Mouse (Mus musculus) heart, embryonic 11.5 days (tissue): ENCODE data around the gene Baiap2l2. TPM values are rescaled to one million over a fixed set of nuclear protein-coding genes. Genes with fewer than 3 reads are reported as not detected.
A peak's percentile ranks its signal among the peaks of the same experiment; 100 is the strongest.

Source experiments
- ATAC-seq: fragments of 200-750 bp; cut with Nextera tagmentation; replicated peaks from 2 replicates; pipeline ENCODE4 v1.8.0; 2017; ENCODE audit warnings: moderate library complexity; ENCODE audit not compliant: insufficient number of reproducible peaks, low FRiP score, low TSS enrichment
- H3K27ac ChIP-seq: fragments of 300-500 bp; sonication (generic); 2 replicates; pipeline ENCODE4 v1.5.1; 2014; ENCODE audit warnings: mild to moderate bottlenecking, low read depth, low read length
- H3K27me3 ChIP-seq: fragments of 300-500 bp; sonication (generic); 2 replicates; pipeline ENCODE4 v1.6.1; 2014; ENCODE audit warnings: mild to moderate bottlenecking, low read length, mixed read lengths; ENCODE audit not compliant: control insufficient read depth, insufficient read depth
- H3K36me3 ChIP-seq: fragments of 300-500 bp; sonication (generic); 2 replicates; pipeline ENCODE4 v1.6.1; 2014; ENCODE audit warnings: mild to moderate bottlenecking, low read length, moderate library complexity, mixed read lengths; ENCODE audit not compliant: control insufficient read depth, insufficient read depth
- H3K4me1 ChIP-seq: fragments of 300-500 bp; sonication (generic); 2 replicates; pipeline ENCODE4 v1.6.1; 2014; ENCODE audit warnings: low read length; ENCODE audit not compliant: control insufficient read depth, insufficient read depth
- H3K4me2 ChIP-seq: fragments of 300-500 bp; sonication (generic); 2 replicates; pipeline ENCODE4 v1.6.1; 2014; ENCODE audit warnings: mild to moderate bottlenecking, moderate library complexity
- H3K4me3 ChIP-seq: fragments of 300-500 bp; sonication (generic); 2 replicates; pipeline ENCODE4 v1.5.1; 2014; ENCODE audit warnings: low read depth, low read length
- H3K9ac ChIP-seq: fragments of 300-500 bp; sonication (generic); 2 replicates; pipeline ENCODE4 v1.6.1; 2014; ENCODE audit warnings: mild to moderate bottlenecking, low read depth, low read length, moderate library complexity
- H3K9me3 ChIP-seq: fragments of 300-500 bp; sonication (generic); replicated peaks from 2 replicates; pipeline ENCODE4 v1.6.1; 2016; ENCODE audit warnings: low read length; ENCODE audit not compliant: control insufficient read depth
- whole genome bisulfite sequencing: fragments of 180-500 bp; shearing (Covaris S2); extraction: QIAGEN DNeasy Blood & Tissue Kit; methylation state at CpG from one replicate; pipeline ENCODE4 v1.1.7; 2014; ENCODE audit not compliant: insufficient replicate concordance; 5-methylcytosine and 5-hydroxymethylcytosine counted together
- polyA plus RNA-seq: library from polyadenylated mRNA; unstranded; fragments of >200 nt; fragmentation: Nextera tagmentation; extraction: Ambion mirVana; gene quantifications from 2 replicates; pipeline ENCODE4 v1.2.1, GENCODE M21; 2014

The Baiap2l2 gene
- 11.1 and 14.0 TPM in 2 replicates for polyA plus RNA-seq

DNA sequence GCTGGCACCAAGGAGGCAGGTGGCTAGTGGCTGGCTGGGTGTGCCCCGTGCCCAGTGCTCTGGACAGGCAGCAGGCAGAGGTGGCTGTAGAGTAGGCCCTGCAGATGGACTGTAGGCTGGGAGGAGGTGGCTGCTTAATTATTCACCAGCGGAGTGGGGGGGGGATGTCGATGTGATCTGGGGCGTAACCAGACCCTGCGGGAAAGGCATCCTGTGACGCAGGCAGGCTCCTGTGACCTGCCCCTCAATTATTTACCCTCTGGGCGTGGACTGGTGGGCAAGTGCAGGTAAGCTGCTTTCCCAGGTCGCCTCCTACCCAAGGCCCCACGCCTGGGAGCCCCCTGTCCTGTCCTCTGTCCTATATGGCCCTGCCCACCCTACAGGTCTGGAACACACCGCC lies at the start of gene Baiap2l2:
Gene Baiap2l2, minus strand, starts transcription at position 139 of the 400 bp plus-strand sequence.
- Histone ChIP-seq H3K36me3 (no peaks in the 10 kb centered on the region), H3K27ac (no peak within 1 kb of the TSS)
- ATAC-seq: no peak

DNA sequence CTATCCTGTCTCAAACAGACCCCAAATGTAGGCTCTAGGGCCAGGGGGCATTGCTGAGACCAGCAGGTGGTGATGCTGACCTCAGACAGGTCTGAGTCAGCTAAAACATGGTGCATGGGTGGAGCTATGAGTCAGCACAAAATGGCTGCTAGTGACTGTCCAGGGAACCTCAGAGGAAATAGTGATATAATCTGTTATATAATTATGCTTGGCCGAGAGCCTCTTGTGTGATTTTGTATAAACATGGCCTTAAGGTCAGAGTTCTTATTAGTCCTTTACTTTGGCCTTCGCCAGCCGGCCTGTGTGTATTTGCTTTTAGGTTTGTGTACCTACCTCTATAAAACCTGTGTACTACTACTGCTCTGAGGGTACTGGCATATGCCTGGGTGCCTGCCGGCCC lies 48.1 kb upstream of the Baiap2l2 start:
- no peaks in the 10 kb centered on the region for H3K27me3 ChIP-seq
- no peaks in the 10 kb centered on the region for H3K36me3 ChIP-seq
- no peak overlapping the region for H3K27ac ChIP-seq
- peak; percentile 53 for ATAC-seq
- no peaks in the 10 kb centered on the region for H3K4me1 ChIP-seq
- WGBS: 66% methylated on average over 4 of the region's 4 CpGs
- H3K4me3 ChIP-seq: no peak overlapping the region
- H3K9me3 ChIP-seq: no peaks in the 10 kb centered on the region
- H3K4me2 ChIP-seq: no peak overlapping the region
- H3K9ac ChIP-seq: no peak overlapping the region

More for the DNA sequence above, at the start of gene Baiap2l2:
- H3K27me3 ChIP-seq: no peaks in the 10 kb centered on the region
- no peak within 1 kb of the TSS for H3K4me2 ChIP-seq
- no peak within 1 kb of the TSS for H3K9ac ChIP-seq
- H3K9me3 ChIP-seq: no peaks in the 10 kb centered on the region
- no peak within 1 kb of the TSS for H3K4me3 ChIP-seq
- no peaks in the 10 kb centered on the region for H3K4me1 ChIP-seq
- 72% methylated on average over 10 of the region's 10 CpGs for WGBS

DNA sequence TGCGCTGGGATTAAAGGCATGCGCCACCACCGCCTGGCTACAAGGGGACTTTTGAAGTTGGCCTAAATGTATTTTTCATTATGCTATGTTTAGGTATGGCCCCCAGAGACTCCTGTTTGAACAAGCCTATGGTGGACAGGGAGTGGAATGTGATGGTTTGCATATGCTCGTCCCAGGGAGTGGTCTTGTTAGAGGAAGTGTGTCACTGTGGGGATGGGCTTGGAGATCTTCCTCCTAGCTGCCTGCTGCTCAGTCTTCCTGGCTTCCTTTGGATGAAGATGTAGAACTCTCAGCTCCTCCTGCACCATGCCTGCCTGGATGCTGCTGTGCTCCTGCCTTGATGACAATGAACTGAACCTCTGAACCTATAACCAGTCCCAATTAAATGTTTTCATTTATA lies 45.2 kb upstream of the Baiap2l2 start:
- Histone ChIP-seq H3K27me3 (no peaks in the 10 kb centered on the region), H3K4me2 (no peak overlapping the region), H3K9me3 (no peaks in the 10 kb centered on the region), H3K36me3 (no peaks in the 10 kb centered on the region), H3K4me1 (peaks cover 9% of the 10 kb centered on the region; the same call in 1 of the 2 replicates), H3K9ac (no peak overlapping the region), H3K4me3 (no peak overlapping the region), H3K27ac (peak overlapping the region; percentile 32; the same call in 1 of the 2 replicates)
- WGBS: 61% methylated on average over 4 of the region's 4 CpGs
- no peak for ATAC-seq

DNA sequence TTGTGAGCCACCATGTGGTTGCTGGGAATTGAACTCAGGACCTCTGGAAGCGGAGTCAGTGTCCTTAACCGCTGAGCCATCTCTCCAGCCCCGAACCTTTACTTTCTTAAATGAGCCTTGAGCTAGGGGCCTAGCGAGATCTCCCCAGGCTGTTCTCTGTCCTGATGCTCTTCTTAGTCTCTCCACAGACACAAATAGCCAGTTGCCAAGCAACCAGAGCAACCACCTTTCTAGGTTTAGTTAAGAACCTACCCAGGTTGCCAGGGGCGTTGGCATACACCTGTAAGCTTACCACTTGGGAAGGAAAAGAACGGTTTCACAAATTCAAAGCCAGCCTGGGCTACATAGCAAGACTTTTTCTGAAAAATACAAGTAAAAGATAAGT lies 44.6 kb upstream of the Baiap2l2 start:
- Histone ChIP-seq H3K4me1 (peaks cover 9% of the 10 kb centered on the region; the same call in 1 of the 2 replicates), H3K4me3 (no peak overlapping the region), H3K27ac (no peak overlapping the region), H3K9ac (no peak overlapping the region), H3K4me2 (no peak overlapping the region), H3K36me3 (no peaks in the 10 kb centered on the region), H3K27me3 (no peaks in the 10 kb centered on the region), H3K9me3 (no peaks in the 10 kb centered on the region)
- ATAC-seq: no peak
- 80% methylated on average over 6 of the region's 6 CpGs for WGBS

DNA sequence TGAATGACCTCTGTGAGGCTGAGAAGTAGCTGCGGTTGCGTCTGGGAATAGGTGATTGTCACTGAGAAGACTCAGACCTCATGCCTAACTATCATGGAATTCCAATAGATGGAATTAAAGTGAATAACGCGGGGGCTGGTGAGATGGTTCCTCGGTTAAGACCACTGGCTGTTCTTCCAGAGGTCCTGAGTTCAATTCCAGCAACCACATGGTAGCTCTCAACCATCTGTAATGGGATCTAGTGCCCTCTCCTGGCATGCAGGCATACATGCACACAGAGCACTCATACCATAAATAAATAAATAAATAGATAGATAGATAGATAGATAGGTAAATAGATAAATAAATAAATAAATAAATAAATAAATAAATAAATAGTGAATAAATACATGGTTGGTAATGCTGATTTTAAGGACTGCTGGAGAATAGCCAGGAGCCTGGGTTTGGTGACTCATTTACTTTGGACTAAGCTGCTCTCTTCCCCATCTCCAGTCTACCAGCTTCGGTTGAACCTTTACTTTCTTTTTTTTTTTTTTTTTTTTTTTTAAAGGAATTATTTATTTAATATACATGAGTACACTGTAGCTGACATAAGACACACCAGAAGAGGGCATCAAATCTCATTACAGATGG lies 44.1 kb upstream of the Baiap2l2 start:
- ATAC-seq: no peak
- H3K36me3 ChIP-seq: no peaks in the 10 kb centered on the region
- H3K4me3 ChIP-seq: no peak overlapping the region
- H3K4me1 ChIP-seq: peaks cover 11% of the 10 kb centered on the region
- H3K4me2 ChIP-seq: no peak overlapping the region
- H3K9me3 ChIP-seq: no peaks in the 10 kb centered on the region
- 95% methylated on average over 6 of the region's 6 CpGs for WGBS
- H3K9ac ChIP-seq: no peak overlapping the region
- H3K27me3 ChIP-seq: no peaks in the 10 kb centered on the region
- no peak overlapping the region for H3K27ac ChIP-seq

DNA sequence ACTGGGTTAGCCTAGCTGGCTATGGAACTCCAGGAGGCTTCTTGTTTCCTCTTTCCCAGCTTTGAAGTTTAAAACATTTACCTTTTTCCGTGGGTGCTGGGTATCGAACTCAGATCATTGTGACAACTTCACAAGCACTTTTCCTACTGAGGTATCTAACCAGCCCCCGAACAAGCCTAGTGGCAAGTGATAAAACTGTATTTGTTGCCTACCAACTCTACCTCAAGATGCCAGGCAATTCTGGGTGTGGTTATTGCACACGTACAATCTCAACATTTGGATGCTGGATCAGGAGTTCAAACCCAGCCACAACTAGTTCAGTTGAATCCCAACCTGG lies 43.6 kb upstream of the Baiap2l2 start:
- no peaks in the 10 kb centered on the region for H3K36me3 ChIP-seq
- ATAC-seq: no peak
- no peaks in the 10 kb centered on the region for H3K27me3 ChIP-seq
- peaks cover 17% of the 10 kb centered on the region for H3K4me1 ChIP-seq
- no peaks in the 10 kb centered on the region for H3K9me3 ChIP-seq
- no peak overlapping the region for H3K9ac ChIP-seq
- H3K4me2 ChIP-seq: peak overlapping the region; percentile 88
- H3K4me3 ChIP-seq: 0 out of 2 replicates have a peak overlapping the region, but pooled peaks have one; percentile 58
- H3K27ac ChIP-seq: no peak overlapping the region
- WGBS: 78% methylated on average over 4 of the region's 4 CpGs

DNA sequence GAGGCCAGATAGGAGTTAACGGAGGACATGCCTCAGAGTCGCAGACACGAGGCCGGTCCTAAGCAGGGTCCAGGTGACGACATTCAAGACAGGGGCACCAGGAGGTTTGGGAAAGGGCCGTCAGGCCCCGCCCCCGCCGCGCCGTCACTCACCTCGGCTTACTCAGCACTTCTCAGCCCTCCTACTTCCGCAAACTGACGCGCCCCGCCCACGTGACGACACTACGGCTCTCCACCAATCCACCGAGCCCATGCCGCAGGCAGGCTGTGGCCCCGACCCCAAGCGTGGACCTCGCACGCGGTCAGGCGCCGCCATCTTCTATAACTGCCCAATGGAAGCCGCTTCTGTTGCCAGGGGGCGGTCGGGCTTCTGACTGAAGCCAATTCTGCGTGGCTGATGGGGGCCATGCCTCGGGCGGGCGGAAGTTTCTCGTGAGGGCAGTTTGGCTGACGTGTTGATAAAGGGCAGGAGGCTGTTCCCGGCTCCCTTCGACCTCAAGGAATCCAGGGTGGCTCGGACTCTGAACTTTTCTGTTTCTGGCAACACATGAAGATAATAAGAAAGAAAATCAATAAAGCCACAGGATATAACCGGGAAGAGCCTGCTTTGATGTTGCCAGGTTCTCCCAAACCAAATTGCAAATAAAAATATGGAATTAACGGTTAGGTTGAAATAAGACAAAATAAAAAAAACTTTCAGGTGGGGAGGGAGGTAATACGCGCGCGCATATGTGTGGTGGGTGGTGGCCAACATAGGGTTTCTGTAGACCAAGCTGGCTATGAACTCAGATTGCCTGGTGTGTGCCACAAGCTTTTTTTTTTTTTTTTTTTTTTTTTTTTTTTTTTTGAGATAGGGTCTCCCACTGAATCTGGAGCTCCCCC lies 43.0 kb upstream of the Baiap2l2 start, which contains the start of gene Pla2g6:
Gene Pla2g6, minus strand, starts transcription at position 333 of the 881 bp plus-strand sequence.
- peak within 1 kb of the TSS; percentile 90 for H3K27ac ChIP-seq
- peak within 1 kb of the TSS; percentile 83 for H3K9ac ChIP-seq
- 2% methylated on average over 45 of the region's 46 CpGs for WGBS

DNA sequence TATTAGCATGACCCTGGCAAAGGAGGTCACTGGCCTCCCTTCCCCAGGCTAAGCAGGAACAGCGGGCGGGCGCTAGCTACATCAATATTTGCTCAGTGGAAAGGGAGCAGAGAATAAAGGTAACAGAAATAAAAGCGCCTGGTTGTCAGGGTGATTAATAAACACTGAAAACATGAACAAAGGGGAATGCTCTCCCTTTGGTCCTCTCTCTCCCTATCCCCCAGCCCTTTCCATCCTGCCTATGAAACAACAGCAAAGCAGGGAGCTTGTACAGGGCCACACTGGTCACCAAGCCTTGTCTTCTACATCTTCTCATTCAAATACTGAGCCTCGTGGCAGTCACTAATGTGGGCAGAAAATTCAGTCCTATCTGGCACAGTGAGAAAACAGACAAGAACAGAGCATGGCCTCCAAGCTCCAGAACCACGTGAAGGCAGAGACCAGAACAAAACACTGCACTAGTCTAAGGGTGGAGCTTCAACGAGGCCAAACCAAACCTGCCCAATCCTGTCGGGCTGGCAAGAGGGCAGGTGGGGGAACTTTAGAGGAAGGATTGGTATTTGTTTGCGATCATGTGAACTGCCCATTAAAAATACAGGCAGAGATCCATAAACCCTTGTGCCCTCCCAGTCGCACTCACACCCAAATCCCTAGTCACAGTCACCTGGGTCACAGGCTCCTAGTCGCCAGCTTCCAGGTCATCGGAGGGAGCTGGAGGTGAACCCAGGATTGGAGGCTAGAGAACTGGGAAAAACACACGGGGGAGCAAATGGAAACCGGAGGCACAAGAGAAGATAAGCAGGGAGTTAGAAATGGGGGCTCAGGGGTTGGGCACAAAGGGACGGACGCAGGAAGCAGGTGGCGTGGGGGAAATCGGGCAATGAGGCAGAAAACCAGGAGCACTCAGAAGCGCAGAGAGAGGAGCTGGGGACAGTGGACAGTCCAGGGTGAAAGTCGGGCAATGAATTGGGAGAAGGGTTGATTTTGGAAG lies 41.9 kb upstream of the Baiap2l2 start:
- Histone ChIP-seq H3K4me3 (peak overlapping the region; percentile 58), H3K4me1 (peaks cover 31% of the 10 kb centered on the region), H3K27me3 (no peaks in the 10 kb centered on the region), H3K9ac (peak overlapping the region; percentile 83), H3K4me2 (peak overlapping the region; percentile 88), H3K9me3 (no peaks in the 10 kb centered on the region), H3K27ac (peak overlapping the region; percentile 90), H3K36me3 (no peaks in the 10 kb centered on the region)
- ATAC-seq: no peak
- 21% methylated on average over 20 of the region's 20 CpGs for WGBS

More for the DNA sequence above, 43.0 kb upstream of the Baiap2l2 start, which contains the start of gene Pla2g6:
- Histone ChIP-seq H3K4me1 (peaks cover 22% of the 10 kb centered on the region), H3K27me3 (no peaks in the 10 kb centered on the region), H3K9me3 (no peaks in the 10 kb centered on the region), H3K4me3 (peak within 1 kb of the TSS; percentile 58), H3K4me2 (peak within 1 kb of the TSS; percentile 88), H3K36me3 (no peaks in the 10 kb centered on the region)
- peak; percentile 95 for ATAC-seq
